Comparison of ENCODE assay signal across 8 mouse cellular contexts in the genomic region with DNA sequence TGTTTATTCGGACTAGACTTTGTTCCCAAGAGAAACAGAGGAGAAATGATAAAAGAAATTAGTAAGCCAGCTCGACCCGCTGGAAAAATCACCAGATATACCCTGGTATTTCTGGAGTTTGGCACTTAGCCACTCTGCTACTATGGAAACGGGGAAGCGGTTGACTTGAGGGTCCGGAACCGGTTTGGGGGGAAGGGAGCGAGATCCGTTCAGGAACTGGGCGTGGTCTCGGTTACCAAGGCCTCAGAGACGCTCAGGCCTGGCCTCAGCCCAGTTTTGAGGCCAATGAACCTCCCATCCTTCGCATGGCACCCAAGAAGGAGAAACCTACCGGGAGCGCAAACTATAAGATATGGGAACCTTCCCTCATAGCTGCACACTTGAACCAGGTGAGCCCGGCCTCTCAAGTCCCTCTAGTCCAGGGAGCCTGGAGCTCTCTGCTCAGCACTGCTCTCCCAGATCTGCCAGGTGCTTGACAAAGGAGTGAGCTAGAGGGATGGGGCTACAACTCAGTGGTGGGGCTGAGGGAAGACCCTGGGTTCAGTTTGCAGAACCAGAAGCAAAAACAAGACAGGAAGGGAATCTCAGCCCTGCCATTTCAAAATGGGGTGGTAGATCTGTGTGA. TPM values are rescaled to one million over a fixed set of nuclear protein-coding genes. Genes with fewer than 3 reads are reported as not detected.
DNase-seq lines count a peak whose midpoint lies in the region; ATAC-seq and TF ChIP-seq lines count a peak whose summit lies in the region.
"Had no signal": no experiment of that assay in that cellular context is flagged by ENCODE, and none has a peak within 500 bp of the region (broad histone marks: within the 10 kb centered on the region; RNA-seq: fewer than 3 reads in every experiment).

A gene (plus strand): TSS at position 220 of the 625 bp plus-strand sequence.

- ATAC-seq in lung, embryonic 15.5 days (ENCODE audit: borderline replicate concordance, extremely low read depth, low FRiP score, low TSS enrichment), result peak; percentile 88

- no peaks in the 10 kb centered on the region for H3K9me3 ChIP-seq in heart, embryonic 10.5 days
- H3K9me3 ChIP-seq in lung, embryonic 15.5 days, result no peaks in the 10 kb centered on the region

- peak; percentile 9 for DNase-seq in ovary, adult 18-20 months (ENCODE audit: low spot score)
- no peak for DNase-seq in ovary, postnatal 10 days (ENCODE audit: low spot score)
- DNase-seq in heart, embryonic 10.5 days (ENCODE audit: low spot score), result no peak
- peak; percentile 19 for DNase-seq in kidney, adult 2 months
- DNase-seq in urinary bladder, postnatal 4 days (ENCODE audit: low spot score in 2 of 2), result no peak
- no peak for DNase-seq in spleen, adult 18-20 months

- WGBS in heart, embryonic 10.5 days, result 33% methylated on average over 16 of the region's 16 CpGs
- 56% methylated on average over 16 of the region's 16 CpGs for WGBS in kidney, adult 2 months
- WGBS in lung, embryonic 15.5 days, result 18% methylated on average over 16 of the region's 16 CpGs

- TF ChIP-seq POLR2A in kidney, adult 2 months (IDR thresholded peaks at IDR 0.05; ENCODE audit: low read depth, low read length), result no peak

- 0 out of 2 replicates have a peak within 1 kb of the TSS, but pooled peaks have one; percentile 8 for H3K4me3 ChIP-seq in heart, embryonic 10.5 days
- no peak within 1 kb of the TSS for H3K4me3 ChIP-seq in kidney, adult 2 months (ENCODE audit: insufficient read depth, low read depth, low read length)
- 0 out of 2 replicates have a peak within 1 kb of the TSS, but pooled peaks have one; percentile 12 for H3K4me3 ChIP-seq in lung, embryonic 15.5 days

- no peak for TF ChIP-seq CTCF in kidney, adult 2 months (conservative IDR thresholded peaks at IDR 0.05; ENCODE audit: insufficient read depth, insufficient read length, low read depth, low read length)

- H3K9ac ChIP-seq in lung, embryonic 15.5 days, result no peak within 1 kb of the TSS

- H3K4me2 ChIP-seq in lung, embryonic 15.5 days, result peak within 1 kb of the TSS; percentile 41

- no peaks in the 10 kb centered on the region for H3K27me3 ChIP-seq in heart, embryonic 10.5 days (ENCODE audit: insufficient read depth, poor library complexity, severe bottlenecking)
- H3K27me3 ChIP-seq in kidney, adult 2 months (replicated peaks; ENCODE audit: control insufficient read depth, insufficient read depth, low read length), result no peaks in the 10 kb centered on the region
- no peaks in the 10 kb centered on the region for H3K27me3 ChIP-seq in lung, embryonic 15.5 days

- no peak within 1 kb of the TSS for H3K27ac ChIP-seq in heart, embryonic 10.5 days
- no peak within 1 kb of the TSS for H3K27ac ChIP-seq in kidney, adult 2 months (ENCODE audit: insufficient read depth, low read depth, low read length)
- peak within 1 kb of the TSS; percentile 55; the same call in 1 of the 2 replicates for H3K27ac ChIP-seq in lung, embryonic 15.5 days
- H3K27ac ChIP-seq: macrophage had no signal

- H3K36me3 ChIP-seq in heart, embryonic 10.5 days, result no peaks in the 10 kb centered on the region
- no peaks in the 10 kb centered on the region for H3K36me3 ChIP-seq in kidney, adult 2 months (ENCODE audit: control insufficient read depth, insufficient read depth, low read length)
- no peaks in the 10 kb centered on the region for H3K36me3 ChIP-seq in lung, embryonic 15.5 days

- H3K4me1 ChIP-seq in heart, embryonic 10.5 days, result peaks cover 6% of the 10 kb centered on the region; the same call in 1 of the 2 replicates
- peaks cover 2% of the 10 kb centered on the region; the same call in 1 of the 2 replicates for H3K4me1 ChIP-seq in kidney, adult 2 months (ENCODE audit: control insufficient read depth, insufficient read depth, low read length)
- peaks cover 14% of the 10 kb centered on the region; the same call in 1 of the 2 replicates for H3K4me1 ChIP-seq in lung, embryonic 15.5 days

RNA-seq across cellular contexts. Expression of the gene that starts here (rescaled TPM):
- 0.11 and 0.80 TPM in 2 replicates for polyA plus RNA-seq in heart, embryonic 10.5 days (2016; fragmentation: Nextera tagmentation; extraction: Ambion mirVana)
- polyA plus RNA-seq in kidney, adult 2 months (2012; rRNA removed), result 0.05 TPM in 1 of 2 replicates, not detected in the other
- polyA plus RNA-seq in lung, embryonic 15.5 days (2015; fragmentation: Nextera tagmentation; extraction: Ambion mirVana), result 3.0 and 4.0 TPM in 2 replicates
- polyA plus RNA-seq: macrophage had no signal

Comparison
In these comparisons a context has a peak if more than half of its experiments do, and no peak if none do; other contexts are left out.
1. Peak in DNase-seq in kidney, adult 2 months; RNA of the gene not detected or under 1 TPM.